Mouse (Mus musculus): ENCODE data around the gene Fbln2. TPM values are rescaled to one million over a fixed set of nuclear protein-coding genes. Genes with fewer than 3 reads are reported as not detected.

The Fbln2 gene
- not detected for total RNA-seq (2023)

GRCm38 (mm10) chr6:91212155-91212554, at the start of gene Fbln2:
Fbln2 (plus strand) TSS chr6:91212455.

Other genes starting within 250 kb of the Fbln2 start
- gene Iqsec1, start 223.8 kb upstream of the Fbln2 start, total RNA-seq (2023), result 100 to 1,000 TPM; 161 to 165 TPM
- 100 to 1,000 TPM; 276 to 293 TPM for gene Nup210, start 95.6 kb upstream of the Fbln2 start, total RNA-seq (2023)
- gene Hdac11, start 55.8 kb upstream of the Fbln2 start, total RNA-seq (2023), result 1 to 10 TPM; 1.8 to 2.4 TPM
- not detected for gene Wnt7a, start 198.9 kb downstream of the Fbln2 start, total RNA-seq (2023)